Mouse (Mus musculus): ENCODE results near the gene Frmd4a. TPM values are rescaled to one million over a fixed set of nuclear protein-coding genes. Genes with fewer than 3 reads are reported as not detected.

Frmd4a gene
- polyA plus RNA-seq, 1 experiment from 2014 or later: 3.8 TPM

DNA sequence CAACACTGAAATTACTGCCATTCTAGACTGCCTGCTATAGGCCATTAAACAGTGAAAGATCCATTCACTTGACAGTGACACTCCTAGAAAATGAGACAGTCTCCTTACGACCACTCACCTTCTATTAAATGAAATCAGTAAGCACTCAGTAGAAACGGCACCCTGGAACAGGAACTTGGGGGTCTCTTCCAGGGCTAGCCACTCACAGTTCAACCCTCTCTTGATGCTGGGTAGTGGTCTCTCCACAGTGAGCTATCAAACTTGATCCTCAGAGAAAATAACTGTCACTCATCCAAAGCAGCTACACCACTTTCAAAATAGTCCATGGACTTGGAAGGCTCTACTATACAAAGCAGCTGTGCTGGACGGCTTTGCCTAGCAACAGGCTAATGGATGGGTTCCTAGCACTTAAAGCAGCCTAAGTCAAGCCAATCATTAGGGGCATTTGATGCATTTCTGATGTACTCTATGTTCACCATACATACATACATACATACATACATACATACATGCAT is 604.0 kb downstream of the Frmd4a start:
- H3K9ac ChIP-seq (ENCODE audit: low read length): no peak overlapping the region
- no peak overlapping the region for H3K4me2 ChIP-seq (replicated peaks; ENCODE audit: low read depth)
- no peaks in the 10 kb centered on the region for H3K4me1 ChIP-seq (replicated peaks; ENCODE audit: control insufficient read depth, insufficient read depth)
- ATAC-seq (ENCODE audit: low FRiP score, low TSS enrichment) (no peak), DNase-seq (ENCODE audit: low spot score) (no peak)
- no peaks in the 10 kb centered on the region for H3K27me3 ChIP-seq (ENCODE audit: control insufficient read depth, insufficient read depth, low read length)
- no peaks in the 10 kb centered on the region for H3K9me3 ChIP-seq (ENCODE audit: control insufficient read depth, low read length)
- 50% methylated on average over 3 of the region's 3 CpGs for WGBS
- peak overlapping the region; percentile 20; the same call in 1 of the 2 replicates for H3K27ac ChIP-seq (replicated peaks)
- peaks cover 5% of the 10 kb centered on the region; the same call in 1 of the 2 replicates for H3K36me3 ChIP-seq (ENCODE audit: control insufficient read depth, insufficient read depth, low read length)
- TF ChIP-seq CTCF (IDR thresholded peaks at IDR 0.05; ENCODE audit: low read depth) (no peak), EP300 (optimal IDR thresholded peaks at IDR 0.05) (no peak)
- no peak overlapping the region for H3K4me3 ChIP-seq (ENCODE audit: low read depth, low read length)

DNA sequence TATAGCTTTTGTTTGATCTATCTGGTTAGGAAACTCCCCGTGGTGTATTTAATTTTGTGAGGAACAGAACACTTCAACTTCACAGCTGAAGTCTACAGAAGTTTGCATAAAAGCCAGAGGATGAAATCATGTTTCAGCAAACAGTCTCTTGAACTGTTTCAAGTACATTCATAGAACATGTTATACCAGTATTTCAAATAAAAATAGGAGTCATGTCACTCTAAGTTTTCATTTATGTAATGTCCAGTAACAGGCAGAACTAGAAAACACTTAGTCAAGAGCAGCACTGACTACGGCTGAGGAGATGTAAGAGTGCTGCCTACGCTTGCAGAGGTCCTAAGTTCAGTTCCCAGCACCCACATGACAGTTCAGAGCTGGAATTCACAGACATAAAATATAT is 609.4 kb downstream of the Frmd4a start:
- DNase-seq (ENCODE audit: low spot score): no peak
- ATAC-seq (ENCODE audit: low FRiP score, low TSS enrichment): no peak
- Histone ChIP-seq H3K27me3 (ENCODE audit: control insufficient read depth, insufficient read depth, low read length) (no peaks in the 10 kb centered on the region), H3K9me3 (ENCODE audit: control insufficient read depth, low read length) (no peaks in the 10 kb centered on the region), H3K4me3 (ENCODE audit: low read depth, low read length) (no peak overlapping the region), H3K9ac (ENCODE audit: low read length) (no peak overlapping the region), H3K4me1 (replicated peaks; ENCODE audit: control insufficient read depth, insufficient read depth) (no peaks in the 10 kb centered on the region), H3K27ac (replicated peaks) (no peak overlapping the region), H3K36me3 (ENCODE audit: control insufficient read depth, insufficient read depth, low read length) (peaks cover 5% of the 10 kb centered on the region; the same call in 1 of the 2 replicates), H3K4me2 (replicated peaks; ENCODE audit: low read depth) (no peak overlapping the region)
- TF ChIP-seq CTCF (IDR thresholded peaks at IDR 0.05; ENCODE audit: low read depth) (no peak), EP300 (optimal IDR thresholded peaks at IDR 0.05) (no peak)
- 59% methylated on average over 3 of the region's 3 CpGs for WGBS

DNA sequence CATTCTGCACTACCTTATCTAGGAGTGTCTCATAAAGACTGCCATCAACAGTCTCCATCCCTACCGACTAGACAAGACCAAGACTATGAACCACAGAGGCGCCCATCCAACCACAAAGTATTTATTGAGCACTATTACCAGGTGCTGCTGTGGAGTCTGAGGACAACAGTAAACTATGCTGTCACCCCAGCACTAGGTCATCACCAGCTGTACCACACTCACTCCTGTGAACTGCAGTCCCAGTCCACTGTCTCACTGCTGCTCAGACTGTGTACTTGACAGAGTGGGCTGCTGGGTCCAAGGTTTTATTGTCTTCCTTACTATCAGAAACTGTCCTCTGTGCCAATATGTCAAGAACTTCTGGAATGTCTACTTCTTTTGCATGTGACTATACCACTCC is 611.4 kb downstream of the Frmd4a start:
- no peak overlapping the region for H3K4me3 ChIP-seq (ENCODE audit: low read depth, low read length)
- H3K27me3 ChIP-seq (ENCODE audit: control insufficient read depth, insufficient read depth, low read length): no peaks in the 10 kb centered on the region
- ATAC-seq (ENCODE audit: low FRiP score, low TSS enrichment) (no peak), DNase-seq (ENCODE audit: low spot score) (no peak)
- no peak overlapping the region for H3K27ac ChIP-seq (replicated peaks)
- no peak overlapping the region for H3K4me2 ChIP-seq (replicated peaks; ENCODE audit: low read depth)
- no peaks in the 10 kb centered on the region for H3K4me1 ChIP-seq (replicated peaks; ENCODE audit: control insufficient read depth, insufficient read depth)
- WGBS: 86% methylated on average over 2 of the region's 2 CpGs
- TF ChIP-seq EP300 (optimal IDR thresholded peaks at IDR 0.05) (no peak), CTCF (IDR thresholded peaks at IDR 0.05; ENCODE audit: low read depth) (no peak)
- H3K9ac ChIP-seq (ENCODE audit: low read length): no peak overlapping the region
- H3K9me3 ChIP-seq (ENCODE audit: control insufficient read depth, low read length): no peaks in the 10 kb centered on the region
- H3K36me3 ChIP-seq (ENCODE audit: control insufficient read depth, insufficient read depth, low read length): peaks cover 11% of the 10 kb centered on the region

DNA sequence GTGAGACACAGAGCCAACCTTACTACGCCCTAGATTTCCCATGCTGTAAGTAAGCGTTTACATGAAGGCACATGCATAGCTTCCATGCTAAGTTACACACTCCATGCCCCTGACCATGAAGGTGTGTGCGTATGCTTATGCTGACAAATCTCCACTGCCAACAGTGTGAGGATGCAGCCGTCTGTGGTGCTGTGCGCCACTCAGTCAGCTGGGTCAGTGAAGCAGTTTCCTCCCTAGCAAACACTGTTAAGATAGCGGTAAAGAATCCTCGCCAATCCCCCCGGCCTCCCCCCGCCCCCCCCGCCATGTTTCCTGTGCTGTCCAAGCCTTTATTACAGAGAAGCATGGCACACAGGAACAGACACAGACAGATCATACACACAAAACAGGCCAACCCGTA is 612.0 kb downstream of the Frmd4a start:
- H3K4me1 ChIP-seq (replicated peaks; ENCODE audit: control insufficient read depth, insufficient read depth): no peaks in the 10 kb centered on the region
- no peaks in the 10 kb centered on the region for H3K9me3 ChIP-seq (ENCODE audit: control insufficient read depth, low read length)
- TF ChIP-seq CTCF (IDR thresholded peaks at IDR 0.05; ENCODE audit: low read depth) (no peak), EP300 (optimal IDR thresholded peaks at IDR 0.05) (no peak)
- H3K36me3 ChIP-seq (ENCODE audit: control insufficient read depth, insufficient read depth, low read length): peaks cover 14% of the 10 kb centered on the region
- no peak overlapping the region for H3K4me2 ChIP-seq (replicated peaks; ENCODE audit: low read depth)
- DNase-seq (ENCODE audit: low spot score): no peak
- H3K9ac ChIP-seq (ENCODE audit: low read length): no peak overlapping the region
- 86% methylated on average over 11 of the region's 11 CpGs for WGBS
- H3K27me3 ChIP-seq (ENCODE audit: control insufficient read depth, insufficient read depth, low read length): no peaks in the 10 kb centered on the region
- ATAC-seq (ENCODE audit: low FRiP score, low TSS enrichment): no peak
- H3K27ac ChIP-seq (replicated peaks): no peak overlapping the region
- no peak overlapping the region for H3K4me3 ChIP-seq (ENCODE audit: low read depth, low read length)

DNA sequence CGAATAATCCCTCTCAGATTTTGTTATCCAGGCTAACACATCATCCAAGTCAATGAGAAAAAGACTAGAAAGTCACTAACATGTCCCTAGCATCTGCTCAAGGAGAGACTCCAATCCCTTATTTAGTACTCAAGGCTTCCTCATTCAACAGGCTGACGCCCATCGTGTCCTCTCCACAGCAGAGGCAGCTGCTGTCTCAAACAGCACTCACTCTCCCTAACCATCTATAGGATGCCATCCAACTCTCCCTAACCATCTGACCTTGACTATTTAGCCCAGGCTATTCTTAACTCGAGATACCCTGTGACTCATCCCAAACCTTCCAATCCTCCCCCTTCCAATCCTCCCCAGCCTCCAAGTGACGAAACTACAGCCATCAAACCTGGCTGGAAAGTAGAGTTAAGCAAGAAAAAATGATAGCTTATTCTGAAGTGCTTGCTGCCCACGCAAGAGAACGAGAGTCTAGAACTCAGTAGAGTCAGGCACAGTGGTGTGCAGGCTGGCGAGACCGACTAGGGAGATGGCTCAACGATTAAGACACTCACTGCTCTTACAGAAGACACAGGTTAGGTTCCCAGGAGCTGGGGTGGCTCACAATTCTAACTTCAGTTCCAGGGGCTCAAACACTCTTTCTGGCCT is 612.8 kb downstream of the Frmd4a start:
- H3K4me3 ChIP-seq (ENCODE audit: low read depth, low read length): no peak overlapping the region
- no peak overlapping the region for H3K27ac ChIP-seq (replicated peaks)
- ATAC-seq (ENCODE audit: low FRiP score, low TSS enrichment): no peak
- H3K4me1 ChIP-seq (replicated peaks; ENCODE audit: control insufficient read depth, insufficient read depth): no peaks in the 10 kb centered on the region
- H3K4me2 ChIP-seq (replicated peaks; ENCODE audit: low read depth): no peak overlapping the region
- no peak for DNase-seq (ENCODE audit: low spot score)
- no peaks in the 10 kb centered on the region for H3K27me3 ChIP-seq (ENCODE audit: control insufficient read depth, insufficient read depth, low read length)
- 93% methylated on average over 10 of the region's 10 CpGs for WGBS
- no peaks in the 10 kb centered on the region for H3K9me3 ChIP-seq (ENCODE audit: control insufficient read depth, low read length)
- H3K9ac ChIP-seq (ENCODE audit: low read length): no peak overlapping the region
- peaks cover 14% of the 10 kb centered on the region for H3K36me3 ChIP-seq (ENCODE audit: control insufficient read depth, insufficient read depth, low read length)
- TF ChIP-seq CTCF (IDR thresholded peaks at IDR 0.05; ENCODE audit: low read depth) (no peak), EP300 (optimal IDR thresholded peaks at IDR 0.05) (no peak)

DNA sequence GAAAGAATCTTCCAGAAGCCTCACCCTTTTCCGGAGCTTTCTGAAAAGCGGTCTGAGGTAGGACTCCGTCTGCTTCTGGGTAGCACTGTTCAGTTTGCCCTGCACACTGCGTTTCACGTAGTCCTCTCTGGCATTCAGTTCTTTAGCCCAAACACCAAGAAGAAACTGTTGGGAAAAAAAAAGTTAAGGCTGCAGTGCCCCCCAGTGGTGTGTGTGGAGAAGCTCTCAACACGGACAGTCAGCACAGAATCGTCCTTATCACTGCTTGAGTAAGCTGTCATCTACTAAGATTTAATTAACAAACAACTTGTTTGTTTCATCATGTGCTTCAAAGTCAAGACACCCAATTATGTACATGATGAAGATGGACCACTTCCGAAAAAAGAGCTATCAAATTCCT is 618.3 kb downstream of the Frmd4a start:
- TF ChIP-seq EP300 (optimal IDR thresholded peaks at IDR 0.05): no peak
- TF ChIP-seq CTCF (IDR thresholded peaks at IDR 0.05; ENCODE audit: low read depth): peak; percentile 59
- no peak overlapping the region for H3K27ac ChIP-seq (replicated peaks)
- H3K4me3 ChIP-seq (ENCODE audit: low read depth, low read length): no peak overlapping the region
- WGBS: 83% methylated on average over 8 of the region's 8 CpGs
- H3K36me3 ChIP-seq (ENCODE audit: control insufficient read depth, insufficient read depth, low read length): peaks cover 24% of the 10 kb centered on the region
- H3K9me3 ChIP-seq (ENCODE audit: control insufficient read depth, low read length): no peaks in the 10 kb centered on the region
- no peaks in the 10 kb centered on the region for H3K27me3 ChIP-seq (ENCODE audit: control insufficient read depth, insufficient read depth, low read length)
- DNase-seq (ENCODE audit: low spot score) (no peak), ATAC-seq (ENCODE audit: low FRiP score, low TSS enrichment) (no peak)
- H3K9ac ChIP-seq (ENCODE audit: low read length): no peak overlapping the region
- no peak overlapping the region for H3K4me2 ChIP-seq (replicated peaks; ENCODE audit: low read depth)
- no peaks in the 10 kb centered on the region for H3K4me1 ChIP-seq (replicated peaks; ENCODE audit: control insufficient read depth, insufficient read depth)

All from stomach, postnatal 0 days (tissue).